Mouse (Mus musculus) lung, postnatal 0 days (tissue): Measurements from ENCODE around the gene Zkscan5. TPM values are rescaled to one million over a fixed set of nuclear protein-coding genes. Genes with fewer than 3 reads are reported as not detected.

ENCODE experiments used
- ATAC-seq: fragments of 200-750 bp; cut with Nextera tagmentation; 2 replicates; pipeline ENCODE4 v1.8.0; 2017; ENCODE audit warnings: moderate library complexity
- DNase-seq: peaks from one replicate; pipeline ENCODE4 v3.0.0-alpha.2; 2016; ENCODE audit warnings: low spot score
- H3K27ac ChIP-seq: fragments of 300-500 bp; sonication (generic); 2 replicates; pipeline ENCODE4 v1.5.1; 2014; ENCODE audit warnings: antibody characterized with exemption, mild to moderate bottlenecking, low read length, mixed read lengths
- H3K27me3 ChIP-seq: fragments of 300-500 bp; sonication (generic); replicated peaks from 2 replicates; pipeline ENCODE4 v1.6.1; 2014; ENCODE audit warnings: low read length, mixed read lengths; ENCODE audit not compliant: insufficient read depth
- H3K36me3 ChIP-seq: fragments of 300-500 bp; sonication (generic); 2 replicates; pipeline ENCODE4 v1.6.1; 2014; ENCODE audit warnings: low read length, mixed read lengths; ENCODE audit not compliant: insufficient read depth
- H3K4me1 ChIP-seq: fragments of 300-500 bp; sonication (generic); 2 replicates; pipeline ENCODE4 v1.6.1; 2014; ENCODE audit warnings: antibody characterized with exemption, low read depth, low read length, mixed read lengths; ENCODE audit not compliant: insufficient read depth
- H3K4me2 ChIP-seq: fragments of 300-500 bp; sonication (generic); replicated peaks from 2 replicates; pipeline ENCODE4 v1.6.1; 2014; ENCODE audit warnings: low read depth, mild to moderate bottlenecking, low read length, moderate library complexity, mixed read lengths
- H3K4me3 ChIP-seq: fragments of 300-500 bp; sonication (generic); 2 replicates; pipeline ENCODE4 v1.5.1; 2014; ENCODE audit warnings: low read depth, low read length
- H3K9ac ChIP-seq: fragments of 300-500 bp; sonication (generic); replicated peaks from 2 replicates; pipeline ENCODE4 v1.6.1; 2014; ENCODE audit warnings: low read depth, mild to moderate bottlenecking
- H3K9me3 ChIP-seq: fragments of 300-500 bp; sonication (generic); 2 replicates; pipeline ENCODE4 v1.6.1; 2016; ENCODE audit warnings: low read length, mixed read lengths
- CTCF ChIP-seq: IDR thresholded peaks from 2 replicates; pipeline ENCODE4 v1.5.1; 2016; ENCODE audit warnings: antibody characterized with exemption, mild to moderate bottlenecking
- EP300 ChIP-seq: IDR thresholded peaks from 2 replicates; pipeline ENCODE4 v1.6.1; 2016; ENCODE audit warnings: antibody characterized with exemption, mild to moderate bottlenecking, control low read depth
- WGBS: fragments of 180-500 bp; shearing (Covaris S2); extraction: QIAGEN DNeasy Blood & Tissue Kit; methylation state at CpG from one replicate; pipeline ENCODE4 v1.1.7; 2014; 5-methylcytosine and 5-hydroxymethylcytosine counted together
- polyA plus RNA-seq: library from polyadenylated mRNA; unstranded; fragments of >200 nt; fragmentation: Nextera tagmentation; extraction: Ambion mirVana; gene quantifications from 2 replicates; pipeline ENCODE4 v1.2.1, GENCODE M21; 2015

The Zkscan5 gene
- polyA plus RNA-seq, 1 experiment from 2014 or later, result 7.5 TPM

DNA sequence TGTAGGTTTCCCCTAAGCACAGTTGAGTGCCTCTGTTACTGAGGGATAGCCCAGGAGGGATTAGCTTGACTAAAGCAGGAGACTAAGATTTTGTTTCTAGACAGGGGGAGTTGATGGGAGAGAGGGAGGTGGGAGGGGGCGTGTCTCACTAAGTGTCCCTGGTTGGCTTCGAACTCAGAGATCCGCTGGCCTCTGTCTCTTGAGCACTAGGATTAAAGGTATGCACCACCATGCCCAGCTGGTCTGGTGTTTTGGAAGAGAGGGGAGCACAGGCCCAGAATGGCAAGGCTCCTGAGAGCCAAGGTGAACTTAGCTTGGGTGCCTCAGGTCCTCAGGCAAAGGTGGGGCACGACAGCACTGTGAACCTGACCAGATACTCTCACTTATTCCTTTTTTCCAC lies 7.0 kb downstream of the Zkscan5 start:
- Histone ChIP-seq H3K4me3 (no peak overlapping the region), H3K27ac (no peak overlapping the region), H3K4me2 (no peak overlapping the region), H3K27me3 (no peaks in the 10 kb centered on the region), H3K4me1 (no peaks in the 10 kb centered on the region), H3K9ac (no peak overlapping the region), H3K9me3 (no peaks in the 10 kb centered on the region), H3K36me3 (peaks cover 10% of the 10 kb centered on the region; the same call in 1 of the 2 replicates)
- 100% methylated on average over 2 of the region's 4 CpGs for WGBS
- DNase-seq, result no peak
- no peak for TF ChIP-seq EP300
- TF ChIP-seq CTCF, result no peak
- ATAC-seq, result no peak

DNA sequence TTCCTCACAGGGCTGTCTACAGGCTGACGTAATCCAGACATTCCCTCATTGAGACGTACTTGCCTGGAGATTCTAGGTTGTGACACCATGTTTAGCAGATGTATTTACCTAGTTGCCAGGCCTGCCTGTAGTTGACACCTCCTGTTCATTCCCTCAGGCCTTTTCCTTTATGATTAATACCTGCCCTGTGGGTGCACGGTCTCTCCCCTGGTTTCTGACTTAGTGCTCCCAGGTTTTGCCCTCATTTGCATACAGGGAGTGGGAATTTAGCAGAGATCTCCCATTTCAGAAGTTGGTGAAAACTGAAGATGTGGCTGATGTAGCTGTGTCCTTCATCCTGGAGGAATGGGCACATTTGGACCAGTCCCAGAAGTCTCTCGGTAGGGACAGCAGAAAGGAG lies 7.9 kb downstream of the Zkscan5 start:
- TF ChIP-seq CTCF (no peak), EP300 (no peak)
- H3K4me2 ChIP-seq, result no peak overlapping the region
- no peaks in the 10 kb centered on the region for H3K27me3 ChIP-seq
- H3K9ac ChIP-seq, result no peak overlapping the region
- H3K27ac ChIP-seq, result no peak overlapping the region
- DNase-seq, result no peak
- H3K4me1 ChIP-seq, result no peaks in the 10 kb centered on the region
- H3K4me3 ChIP-seq, result no peak overlapping the region
- 96% methylated on average over 4 of the region's 4 CpGs for WGBS
- no peak for ATAC-seq
- no peaks in the 10 kb centered on the region for H3K9me3 ChIP-seq
- H3K36me3 ChIP-seq, result peaks cover 10% of the 10 kb centered on the region; the same call in 1 of the 2 replicates

DNA sequence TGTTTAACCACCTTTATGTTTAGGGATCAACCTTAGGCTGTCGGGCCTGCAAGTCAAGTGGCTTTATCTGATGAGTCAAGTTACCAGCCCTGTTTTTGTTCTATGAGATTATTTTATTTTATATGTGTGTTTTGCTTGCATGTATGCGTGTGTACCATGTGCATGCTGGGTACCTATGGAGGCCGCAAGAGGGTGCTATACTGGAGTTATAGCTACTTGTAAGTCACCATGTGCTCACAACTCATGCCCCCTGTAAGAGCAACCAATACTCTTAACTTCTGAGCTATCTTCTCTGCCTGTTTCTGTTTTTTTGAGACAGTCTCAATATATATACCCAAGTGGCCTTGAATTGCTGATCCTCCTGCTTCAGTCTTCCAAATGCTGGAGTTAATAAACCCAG lies 9.1 kb downstream of the Zkscan5 start:
- Histone ChIP-seq H3K4me3 (no peak overlapping the region), H3K27me3 (no peaks in the 10 kb centered on the region), H3K27ac (no peak overlapping the region), H3K4me1 (no peaks in the 10 kb centered on the region), H3K9ac (no peak overlapping the region), H3K9me3 (no peaks in the 10 kb centered on the region), H3K4me2 (no peak overlapping the region), H3K36me3 (peaks cover 15% of the 10 kb centered on the region; the same call in 1 of the 2 replicates)
- TF ChIP-seq CTCF (no peak), EP300 (no peak)
- no peak for ATAC-seq
- no peak for DNase-seq
- WGBS, result 85% methylated on average over 3 of the region's 3 CpGs

DNA sequence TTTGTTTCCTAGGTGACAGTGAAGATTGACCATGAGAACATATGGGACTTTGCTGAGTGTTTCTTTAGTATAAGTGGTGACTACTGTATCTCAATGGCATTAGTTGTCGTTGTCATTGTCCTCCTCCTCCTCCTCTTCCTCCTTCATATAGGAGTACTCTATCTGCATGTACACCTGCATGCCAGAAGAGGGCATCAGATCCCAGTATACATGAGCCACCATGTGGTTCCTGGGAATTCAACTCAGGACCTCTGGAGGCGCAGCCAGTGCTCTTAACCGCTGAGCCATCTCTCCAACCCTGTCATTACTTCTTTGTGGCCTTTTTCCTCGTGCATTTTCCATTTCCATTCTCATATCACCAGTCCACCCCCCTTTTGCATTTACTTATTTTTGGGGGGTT lies 10.3 kb downstream of the Zkscan5 start:
- H3K27me3 ChIP-seq, result no peaks in the 10 kb centered on the region
- no peak overlapping the region for H3K4me3 ChIP-seq
- no peak overlapping the region for H3K9ac ChIP-seq
- ATAC-seq, result no peak
- H3K9me3 ChIP-seq, result no peaks in the 10 kb centered on the region
- H3K4me2 ChIP-seq, result no peak overlapping the region
- H3K36me3 ChIP-seq, result peaks cover 19% of the 10 kb centered on the region; the same call in 1 of the 2 replicates
- no peak for DNase-seq
- no peaks in the 10 kb centered on the region for H3K4me1 ChIP-seq
- 74% methylated on average over 4 of the region's 4 CpGs for WGBS
- H3K27ac ChIP-seq, result no peak overlapping the region
- TF ChIP-seq CTCF, result peak; percentile 58
- no peak for TF ChIP-seq EP300

DNA sequence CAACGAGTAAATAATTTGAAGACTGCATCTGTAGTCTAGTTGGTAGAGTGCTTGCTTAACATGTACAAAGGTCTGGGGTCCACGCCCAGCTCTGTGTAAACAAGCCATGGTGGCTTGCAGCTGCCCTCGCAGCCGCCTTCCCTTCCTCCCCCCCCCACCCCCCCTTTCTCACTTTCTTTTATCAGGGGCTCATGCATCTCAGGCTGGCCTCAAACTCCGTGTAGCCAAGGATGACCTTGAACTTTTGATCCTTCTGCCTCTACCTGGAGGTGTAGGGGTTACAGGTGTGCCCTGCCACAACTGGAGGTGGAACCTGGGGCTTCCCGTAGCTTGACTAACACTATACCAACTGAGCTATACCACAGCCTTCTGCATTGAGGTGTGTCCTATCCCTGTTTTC lies 13.4 kb downstream of the Zkscan5 start:
- Histone ChIP-seq H3K9me3 (no peaks in the 10 kb centered on the region), H3K27me3 (no peaks in the 10 kb centered on the region), H3K4me3 (no peak overlapping the region), H3K4me2 (no peak overlapping the region), H3K9ac (no peak overlapping the region), H3K4me1 (no peaks in the 10 kb centered on the region), H3K36me3 (peaks cover 31% of the 10 kb centered on the region; the same call in 1 of the 2 replicates), H3K27ac (no peak overlapping the region)
- no peak for DNase-seq
- 72% methylated on average over 6 of the region's 6 CpGs for WGBS
- no peak for ATAC-seq
- no peak for TF ChIP-seq EP300
- no peak for TF ChIP-seq CTCF

DNA sequence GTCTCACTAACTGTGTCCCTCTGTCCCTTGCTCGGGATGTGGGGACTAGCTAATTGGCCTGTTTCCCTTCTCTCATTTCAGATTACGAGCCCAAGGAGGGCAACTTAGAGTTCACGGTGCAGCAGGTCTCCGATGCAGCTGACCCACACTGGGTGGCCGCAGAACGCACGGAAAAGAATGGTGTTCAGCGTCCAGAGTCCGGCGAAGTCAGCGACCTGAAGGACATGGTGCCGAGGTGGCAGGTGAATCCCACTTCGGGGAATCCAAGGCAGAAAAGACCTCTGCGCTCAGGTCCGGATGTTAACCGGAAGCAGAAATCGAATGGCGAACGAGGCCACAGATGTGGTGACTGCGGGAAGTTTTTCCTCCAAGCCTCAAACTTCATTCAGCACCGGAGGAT lies 13.8 kb downstream of the Zkscan5 start:
- Histone ChIP-seq H3K27me3 (no peaks in the 10 kb centered on the region), H3K27ac (no peak overlapping the region), H3K4me1 (no peaks in the 10 kb centered on the region), H3K4me2 (no peak overlapping the region), H3K4me3 (no peak overlapping the region), H3K9me3 (no peaks in the 10 kb centered on the region), H3K9ac (no peak overlapping the region), H3K36me3 (peaks cover 31% of the 10 kb centered on the region; the same call in 1 of the 2 replicates)
- 97% methylated on average over 21 of the region's 21 CpGs for WGBS
- DNase-seq (no peak), ATAC-seq (no peak)
- no peak for TF ChIP-seq EP300

DNA sequence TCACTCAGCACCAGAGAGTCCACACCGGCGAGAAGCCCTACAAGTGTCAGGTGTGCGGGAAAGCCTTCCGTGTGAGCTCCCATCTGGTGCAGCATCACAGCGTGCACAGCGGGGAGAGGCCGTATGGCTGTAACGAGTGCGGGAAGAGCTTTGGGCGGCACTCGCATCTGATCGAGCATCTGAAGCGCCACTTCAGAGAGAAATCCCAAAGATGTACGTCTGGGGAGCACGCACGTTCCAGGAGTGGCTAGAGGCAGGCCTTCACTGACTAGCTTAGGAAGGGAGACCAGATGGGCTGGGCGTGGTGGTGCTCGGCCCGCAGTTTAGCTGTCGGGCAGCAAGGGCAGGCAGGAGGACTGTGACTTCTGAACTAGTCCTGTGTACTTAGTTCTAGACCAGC lies 14.3 kb downstream of the Zkscan5 start:
- Histone ChIP-seq H3K9me3 (no peaks in the 10 kb centered on the region), H3K36me3 (peaks cover 26% of the 10 kb centered on the region; the same call in 1 of the 2 replicates), H3K4me1 (no peaks in the 10 kb centered on the region), H3K9ac (no peak overlapping the region), H3K4me2 (no peak overlapping the region), H3K27ac (no peak overlapping the region), H3K4me3 (no peak overlapping the region), H3K27me3 (no peaks in the 10 kb centered on the region)
- TF ChIP-seq EP300 (no peak), CTCF (no peak)
- WGBS, result 97% methylated on average over 20 of the region's 20 CpGs
- no peak for DNase-seq
- no peak for ATAC-seq
